Mouse (Mus musculus) bone marrow macrophage, adult 2 months (primary cell): ENCODE results near the gene Rnps1.

Source experiments
- CTCF ChIP-seq: IDR thresholded peaks from 2 replicates; pipeline ENCODE4 v1.5.1; 2012; ENCODE audit warnings: low read depth, mild to moderate bottlenecking, low read length, moderate library complexity
- POLR2A ChIP-seq: IDR thresholded peaks from 2 replicates; pipeline ENCODE4 v1.6.1; 2012; ENCODE audit warnings: mild to moderate bottlenecking, low read depth, low read length, borderline replicate concordance

GRCm38 (mm10) chr17:24415011-24415410, 646 bp downstream of the Rnps1 start:
- TF ChIP-seq POLR2A (no peak), CTCF (no peak)
